Mouse (Mus musculus) cerebellum, adult 9-11 months (tissue): ENCODE results near the gene Gemin4.
"Not testable (repeated sequence)": the region's sequence is repeated elsewhere in the genome, so short reads cannot be mapped to it uniquely, and the experiment has no call there.

Experiments
- DNase-seq: peaks from one replicate; pipeline ENCODE4 v3.0.0; 2022

Gene Gemin4

DNA sequence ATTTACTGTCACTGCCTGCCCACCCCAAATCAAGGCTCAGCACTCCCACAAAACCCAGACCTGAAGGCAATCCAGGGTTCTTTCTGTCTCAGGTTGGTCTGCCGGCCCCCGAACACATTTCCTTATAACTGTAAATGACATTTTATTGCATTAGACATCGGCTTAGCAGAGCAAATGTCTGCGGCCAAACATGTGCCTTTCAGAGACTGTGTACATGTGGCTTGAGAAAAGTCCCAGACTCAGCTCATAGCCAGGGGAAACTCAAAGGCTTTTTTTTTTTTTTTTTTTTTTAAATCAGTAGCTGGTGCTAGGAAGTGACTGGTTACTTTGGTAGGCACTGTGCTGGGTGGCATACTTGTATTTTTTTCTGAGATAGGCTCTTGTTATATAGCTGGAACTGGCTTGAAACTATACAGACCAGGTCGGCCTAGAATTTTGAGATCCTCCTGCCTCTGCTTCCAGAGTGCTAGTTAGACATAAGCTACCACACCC lies 1.4 kb downstream of the Gemin4 start:
- no peak for DNase-seq

DNA sequence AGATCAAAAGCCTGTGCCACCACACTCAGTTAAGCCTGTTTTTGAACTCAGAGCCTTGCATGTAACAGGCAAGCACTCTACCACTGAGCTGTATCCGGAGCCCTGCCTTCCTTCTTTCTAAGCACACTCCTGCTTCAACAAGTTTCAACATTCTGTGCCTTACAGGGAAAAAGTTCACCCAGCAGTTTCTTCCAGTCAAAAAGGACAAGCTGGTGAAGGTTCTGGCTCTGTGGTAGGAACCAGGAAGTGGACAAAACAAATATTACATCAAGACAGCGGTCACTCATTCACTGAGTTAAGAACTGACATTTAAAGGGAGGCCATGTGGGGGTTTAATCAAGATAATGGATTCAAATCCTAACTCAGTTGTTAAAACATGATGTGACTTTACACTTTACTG lies 2.5 kb downstream of the Gemin4 start:
- no peak for DNase-seq

DNA sequence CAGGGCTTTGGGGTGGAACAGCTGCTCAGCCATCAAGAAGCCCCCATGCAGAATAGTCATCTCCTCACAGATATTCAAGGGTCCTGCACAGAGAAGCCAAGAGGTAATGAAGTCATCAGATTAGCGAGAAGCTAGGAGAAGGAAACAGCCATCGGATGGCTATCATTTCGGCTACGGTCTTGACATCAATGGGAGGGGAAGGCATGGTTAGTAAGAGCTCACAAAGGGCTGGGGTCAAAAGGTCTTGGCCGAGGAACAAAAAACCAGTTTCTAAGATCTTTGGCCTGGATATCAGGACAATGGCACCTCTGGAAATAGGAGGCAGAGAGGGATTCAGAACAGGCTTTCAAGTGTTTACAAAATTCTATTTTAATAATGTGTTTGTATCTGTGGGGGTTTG lies 3.6 kb downstream of the Gemin4 start:
- no peak for DNase-seq

DNA sequence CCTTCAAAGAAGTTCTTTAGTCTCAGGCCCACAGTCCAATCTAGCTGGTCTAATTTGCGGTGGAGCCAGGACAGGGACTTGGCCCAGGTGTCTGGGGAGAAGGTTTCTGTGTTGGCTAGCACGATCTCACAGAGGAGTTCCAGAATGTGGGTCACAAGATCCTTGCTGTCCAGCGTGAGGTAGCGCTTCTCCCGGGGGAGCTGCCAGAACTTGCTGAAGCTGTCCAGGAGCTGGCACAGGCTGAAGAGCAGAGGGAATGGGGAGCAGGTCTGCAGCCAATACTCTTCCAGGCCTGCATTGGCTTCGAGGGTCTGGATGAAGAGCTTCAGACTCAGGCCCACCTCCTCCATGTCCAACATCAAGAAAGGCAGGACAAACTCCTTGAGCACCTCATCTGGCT lies 5.9 kb downstream of the Gemin4 start:
- DNase-seq: not testable (repeated sequence)

DNA sequence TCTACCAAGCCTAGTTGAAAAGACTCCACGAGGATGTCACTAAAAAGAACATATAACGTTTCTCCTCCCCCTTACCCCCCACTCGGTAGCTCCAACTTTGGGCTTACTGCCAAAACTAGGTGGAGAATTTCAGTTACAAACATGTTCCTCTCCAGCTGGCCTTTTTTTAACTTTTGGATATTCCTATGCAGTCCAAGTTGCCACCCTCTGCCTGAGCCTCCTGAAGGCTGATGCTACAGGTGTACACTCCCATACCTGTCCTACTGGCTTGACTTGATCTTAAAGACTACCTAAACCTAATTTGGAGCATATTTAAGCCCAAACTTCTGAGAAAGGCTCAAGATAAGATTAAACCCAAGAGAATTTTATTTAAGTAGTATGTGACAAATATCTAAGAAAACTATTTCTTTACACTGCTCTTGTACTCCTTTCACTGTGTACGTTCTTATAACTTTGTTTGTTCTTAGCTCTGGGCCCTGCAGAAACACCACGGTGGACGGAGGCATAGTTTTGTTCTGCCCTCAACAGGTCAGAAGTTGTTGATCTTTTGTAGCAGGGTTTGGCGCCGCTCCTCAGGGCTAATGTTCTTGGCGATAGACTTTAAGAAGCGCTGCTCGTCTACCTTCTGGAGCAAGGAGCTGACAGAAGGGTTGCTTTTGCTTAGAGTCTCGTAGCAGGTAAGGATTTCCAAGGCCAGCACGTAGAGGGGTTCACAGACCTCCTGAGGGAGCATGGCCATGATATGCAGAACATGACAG lies 7.1 kb downstream of the Gemin4 start:
- no peak for DNase-seq

DNA sequence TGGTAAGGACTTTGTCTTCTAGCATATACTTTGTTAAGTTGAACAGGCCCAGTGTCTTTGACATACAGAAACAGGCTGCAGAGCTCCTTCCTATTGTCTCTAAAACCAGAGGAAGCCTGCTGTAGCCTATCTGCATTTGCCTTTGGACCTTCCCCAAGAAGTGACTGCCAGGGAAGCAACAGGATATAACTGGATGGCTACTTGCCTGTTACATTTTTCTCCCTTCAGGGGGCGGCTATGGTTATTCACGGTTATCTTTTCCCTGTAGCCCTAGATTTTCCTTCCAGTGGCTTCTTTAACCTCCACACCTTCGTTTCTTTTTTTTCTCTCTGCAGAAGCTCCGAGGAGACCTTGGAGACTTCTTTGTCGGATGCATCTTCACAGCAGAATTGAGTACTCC lies 10.7 kb downstream of the Gemin4 start:
- no peak for DNase-seq

DNA sequence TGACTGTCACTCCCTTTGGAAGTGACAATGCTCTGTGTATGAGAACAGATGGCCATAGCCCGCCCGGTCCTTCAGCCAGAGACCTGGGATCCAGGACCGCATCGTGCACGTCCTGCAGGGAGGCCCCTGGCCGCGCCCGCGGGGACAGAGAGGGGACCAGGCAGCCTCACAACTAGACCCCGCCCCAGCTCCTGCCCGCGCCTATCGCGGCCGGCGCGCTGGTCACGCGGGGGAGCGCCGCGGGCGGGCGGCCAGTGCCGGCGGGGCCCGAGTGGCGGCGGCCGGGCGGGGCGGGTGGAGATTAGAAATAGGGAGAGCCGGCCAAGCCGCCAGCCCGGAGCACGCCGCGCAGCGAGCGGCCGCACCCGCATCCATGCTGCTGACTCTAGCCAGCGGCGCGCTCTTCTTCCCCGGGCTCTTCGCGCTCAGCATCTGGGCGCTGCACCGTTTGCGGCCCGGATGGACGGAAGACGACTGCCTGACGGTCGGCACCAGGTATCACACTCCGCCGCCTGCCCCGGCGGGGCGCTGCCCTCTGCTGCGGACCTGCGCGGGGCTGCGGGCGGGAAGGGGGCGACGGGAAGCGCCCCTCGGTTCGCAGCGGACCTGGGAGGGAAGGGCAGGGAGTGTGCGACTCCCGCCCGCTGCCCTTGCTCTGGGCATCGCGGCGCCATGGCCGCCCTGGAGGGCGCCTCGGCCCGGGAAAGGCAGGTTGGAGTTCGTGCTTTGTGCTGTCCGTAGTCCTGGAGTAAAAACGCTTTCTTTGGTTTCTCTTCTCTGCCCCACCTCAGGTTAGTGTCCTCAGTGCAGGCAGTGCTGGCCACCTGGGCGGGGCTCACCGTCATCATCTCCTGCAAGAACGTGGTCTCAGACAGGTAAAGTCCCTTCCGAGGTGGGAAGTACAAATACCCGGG lies 15.4 kb downstream of the Gemin4 start:
- peak; percentile 94 for DNase-seq

DNA sequence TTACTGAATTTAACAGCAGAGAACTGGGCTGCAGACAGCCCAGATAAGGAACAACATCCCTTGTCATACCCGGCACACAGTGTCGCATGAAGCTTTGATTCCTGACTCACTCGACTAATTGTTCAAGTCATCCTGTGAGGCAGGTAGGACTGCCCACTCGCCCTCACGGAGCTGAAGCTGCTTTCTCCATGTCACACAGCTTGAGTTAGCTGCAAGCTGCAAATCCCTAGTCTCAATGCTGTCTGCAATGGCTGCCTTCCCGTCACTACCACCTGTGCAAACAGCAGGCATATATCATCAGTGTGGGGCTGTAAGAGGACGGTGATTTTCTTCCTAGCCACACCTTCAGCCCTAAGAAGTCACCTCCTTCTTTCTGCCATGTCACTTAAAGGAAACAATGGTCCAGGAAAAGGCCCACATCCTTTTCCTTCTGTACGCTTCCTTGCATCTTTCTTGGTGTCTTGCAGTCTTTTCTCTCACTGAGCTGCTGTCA lies 20.4 kb downstream of the Gemin4 start:
- no peak for DNase-seq

DNA sequence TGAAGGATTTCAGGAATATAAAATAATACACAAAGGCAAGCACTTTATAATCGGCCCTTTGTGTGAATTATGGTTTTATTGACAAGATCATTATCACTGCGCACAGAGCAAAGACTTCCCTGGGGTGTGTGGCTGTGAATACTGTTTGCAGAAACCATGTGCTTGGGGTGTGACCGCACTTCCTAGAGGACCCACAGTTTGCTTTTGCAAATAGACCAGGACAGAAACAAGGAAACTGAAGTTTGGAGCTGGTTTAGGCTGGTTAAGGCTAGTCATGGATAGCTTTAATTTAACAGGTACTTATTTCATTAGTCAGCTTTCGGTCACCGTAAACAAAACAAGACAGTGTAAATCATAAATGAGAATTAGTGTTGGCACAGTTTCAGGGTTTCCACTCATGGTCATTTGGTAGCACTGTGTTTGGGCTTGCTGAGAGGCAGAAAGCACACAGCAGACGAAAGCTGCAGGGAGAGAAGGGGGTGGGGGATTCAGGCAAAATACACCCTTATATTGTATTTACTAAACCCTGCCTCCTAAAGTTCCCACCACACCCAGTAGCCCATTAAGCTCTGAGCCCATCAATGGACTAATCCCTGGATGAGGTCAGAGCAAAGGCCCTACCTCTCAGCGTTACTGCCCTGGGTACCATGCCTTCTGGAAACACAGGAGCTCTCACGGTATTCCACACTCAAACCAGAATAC lies 21.0 kb downstream of the Gemin4 start:
- DNase-seq: no peak

DNA sequence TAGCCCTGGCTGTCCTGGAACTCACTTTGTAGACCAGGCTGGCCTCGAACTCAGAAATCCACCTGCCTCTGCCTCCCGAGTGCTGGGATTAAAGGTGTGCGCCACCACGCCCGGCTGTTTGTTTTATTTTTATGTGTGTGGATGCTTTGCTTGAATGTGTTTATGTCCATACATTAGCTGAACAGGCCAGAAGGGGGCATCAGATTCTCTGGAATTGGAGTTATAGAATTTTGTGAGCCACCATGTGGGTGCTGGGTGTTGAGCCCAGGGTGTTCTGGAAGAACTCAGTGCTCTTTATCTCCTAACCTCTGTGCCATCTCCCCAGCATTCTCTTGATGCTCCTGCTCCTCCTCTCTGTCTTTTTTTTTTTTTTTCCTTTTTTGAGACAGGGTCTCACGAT lies 30.6 kb downstream of the Gemin4 start:
- no peak for DNase-seq

DNA sequence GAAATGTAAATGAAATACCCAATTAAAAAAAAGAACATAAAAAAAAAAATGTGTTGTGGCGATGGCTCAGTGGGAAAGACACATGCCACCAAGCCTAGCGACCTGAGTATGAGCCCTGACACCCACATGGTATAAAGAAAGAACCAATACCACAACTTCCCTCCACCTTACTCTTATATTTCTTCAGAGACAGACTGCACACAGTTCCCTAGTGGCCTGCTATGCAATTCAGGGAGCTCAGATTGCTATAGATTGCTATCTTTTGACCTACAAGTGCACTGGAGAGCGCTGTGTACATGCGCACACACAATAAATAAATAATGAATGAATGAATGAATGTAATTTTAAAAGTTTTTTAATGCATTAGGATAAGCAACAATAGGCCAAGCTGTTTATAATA lies 33.7 kb downstream of the Gemin4 start:
- no peak for DNase-seq

DNA sequence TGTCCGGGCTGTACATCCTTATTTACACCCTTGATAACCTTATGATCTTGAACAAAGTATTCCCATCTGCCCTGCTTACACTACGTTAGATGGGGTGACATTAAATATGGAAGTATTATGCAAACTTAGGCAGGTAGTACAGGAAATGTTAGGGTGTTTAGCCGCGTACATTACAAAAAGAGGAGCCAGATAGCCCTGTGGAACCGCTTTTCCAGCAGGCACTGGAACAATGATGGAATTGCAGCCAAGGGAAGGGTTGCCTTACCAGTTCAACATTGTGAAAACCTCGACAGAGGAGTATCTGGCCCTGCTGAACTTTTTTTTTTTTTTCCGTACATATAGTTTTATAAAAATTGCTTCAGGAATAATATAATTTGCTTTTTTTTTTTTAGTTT lies 37.3 kb downstream of the Gemin4 start:
- no peak for DNase-seq

DNA sequence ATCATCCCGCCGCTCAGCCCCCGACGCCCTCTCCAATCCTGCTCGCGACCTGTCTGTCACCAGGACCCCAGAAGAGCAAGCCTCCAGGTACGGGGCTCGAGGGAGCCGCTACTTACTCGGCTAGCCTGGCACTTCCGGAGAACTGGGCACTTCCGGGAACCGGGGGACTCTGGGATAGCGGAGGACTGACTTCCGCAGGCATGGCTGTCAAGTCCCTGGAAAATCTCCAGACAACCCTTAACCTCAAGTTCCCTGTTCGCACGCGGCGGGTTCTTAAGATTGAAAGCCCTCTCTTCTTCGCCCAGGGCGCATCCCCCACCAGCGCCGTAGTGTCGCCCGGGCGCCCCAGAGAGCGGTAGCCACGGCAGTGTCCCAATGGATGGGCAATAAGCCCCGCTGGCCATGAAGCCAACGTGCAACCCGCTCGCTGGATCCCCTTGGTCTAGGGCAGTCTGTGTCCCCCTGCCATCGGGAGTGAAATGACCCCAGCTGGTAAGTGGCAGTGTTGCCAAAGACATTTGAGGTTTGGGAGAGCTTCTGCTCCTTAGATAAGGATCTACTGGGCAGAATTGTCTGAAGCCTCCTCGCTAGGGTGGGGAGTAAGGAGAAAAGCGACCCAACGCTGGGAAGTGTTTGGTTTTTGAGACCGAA lies 37.8 kb downstream of the Gemin4 start, which contains the start of the genes Vps53 and Fam57a:
Vps53 (minus strand) TSS at position 153 of the 651 bp plus-strand sequence.
Fam57a (plus strand) TSS at position 177 of the 651 bp plus-strand sequence.
- peak; percentile 89 for DNase-seq

DNA sequence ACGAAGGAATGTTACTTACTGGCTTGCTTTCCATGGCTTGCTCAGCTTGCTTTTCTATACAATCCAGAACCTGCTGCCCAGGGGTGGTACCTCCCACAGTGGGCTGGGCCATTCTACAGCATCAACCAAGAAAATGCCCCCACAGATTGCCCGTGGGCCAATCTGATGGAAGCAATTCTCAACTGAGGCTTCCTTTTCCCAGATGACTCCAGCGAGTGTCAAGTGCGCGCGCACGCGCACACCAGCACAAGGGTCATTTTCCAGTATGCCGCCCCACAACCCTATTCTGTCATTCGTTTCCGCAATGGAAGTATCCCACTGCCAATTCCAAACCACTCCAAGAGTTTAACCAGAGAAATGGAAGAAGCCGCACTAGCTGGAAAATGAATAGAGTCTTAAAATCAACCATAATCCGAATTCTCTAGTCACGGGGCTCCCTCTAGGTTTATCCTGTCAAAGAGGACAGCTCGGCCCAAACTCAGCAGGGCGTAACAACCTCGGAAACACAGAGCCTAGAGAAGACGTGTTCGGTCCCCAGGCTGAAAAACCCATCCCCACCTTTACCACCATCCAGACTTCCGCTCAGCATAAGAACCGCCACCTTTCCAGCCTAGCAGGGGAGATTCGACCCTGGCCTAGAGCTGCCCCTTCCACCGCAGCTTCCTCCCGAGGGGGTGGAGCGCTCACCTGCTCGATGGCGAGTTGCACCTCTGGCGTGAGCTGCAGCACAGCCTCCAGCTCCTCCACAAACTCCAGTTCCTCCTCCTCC lies 38.6 kb downstream of the Gemin4 start:
- DNase-seq: peak; percentile 40

DNA sequence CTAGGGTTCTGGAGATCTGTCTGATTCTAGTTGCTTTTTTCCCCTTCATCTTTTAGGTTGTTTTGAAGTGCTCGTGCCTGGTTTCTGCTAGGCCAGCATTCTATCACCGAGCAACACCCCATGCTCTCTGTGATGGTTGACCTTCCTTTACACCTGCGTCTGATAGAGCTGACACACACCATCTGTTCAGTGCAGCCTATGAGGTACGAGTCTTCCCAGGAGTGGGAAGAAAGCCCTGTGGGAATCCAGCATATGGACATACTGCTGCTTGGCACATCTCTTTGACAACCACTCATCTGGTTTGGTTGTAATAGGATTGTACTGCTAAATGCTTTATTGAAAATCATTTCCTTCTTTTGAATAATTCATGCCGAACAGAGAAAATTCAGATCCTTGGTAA lies 47.3 kb downstream of the Gemin4 start:
- DNase-seq: peak; percentile 77

DNA sequence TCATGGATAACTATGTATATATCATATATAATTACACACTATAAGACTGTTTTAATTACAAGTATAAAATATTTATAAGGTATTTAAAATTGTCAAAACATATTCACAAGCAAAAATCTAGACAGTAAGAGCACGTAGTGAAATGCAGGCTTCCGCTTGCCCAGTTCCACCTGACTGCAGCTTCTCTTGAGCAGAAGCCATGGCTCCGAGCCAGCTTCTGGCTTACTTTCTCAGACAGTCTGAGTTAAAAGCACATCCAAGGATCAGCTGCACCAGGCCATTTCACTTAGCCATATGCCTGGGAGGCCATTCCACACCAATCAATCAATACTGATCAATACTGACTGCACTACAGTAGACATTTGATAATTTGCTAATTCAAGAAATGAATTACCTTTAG lies 48.5 kb downstream of the Gemin4 start:
- peak; percentile 43 for DNase-seq

DNA sequence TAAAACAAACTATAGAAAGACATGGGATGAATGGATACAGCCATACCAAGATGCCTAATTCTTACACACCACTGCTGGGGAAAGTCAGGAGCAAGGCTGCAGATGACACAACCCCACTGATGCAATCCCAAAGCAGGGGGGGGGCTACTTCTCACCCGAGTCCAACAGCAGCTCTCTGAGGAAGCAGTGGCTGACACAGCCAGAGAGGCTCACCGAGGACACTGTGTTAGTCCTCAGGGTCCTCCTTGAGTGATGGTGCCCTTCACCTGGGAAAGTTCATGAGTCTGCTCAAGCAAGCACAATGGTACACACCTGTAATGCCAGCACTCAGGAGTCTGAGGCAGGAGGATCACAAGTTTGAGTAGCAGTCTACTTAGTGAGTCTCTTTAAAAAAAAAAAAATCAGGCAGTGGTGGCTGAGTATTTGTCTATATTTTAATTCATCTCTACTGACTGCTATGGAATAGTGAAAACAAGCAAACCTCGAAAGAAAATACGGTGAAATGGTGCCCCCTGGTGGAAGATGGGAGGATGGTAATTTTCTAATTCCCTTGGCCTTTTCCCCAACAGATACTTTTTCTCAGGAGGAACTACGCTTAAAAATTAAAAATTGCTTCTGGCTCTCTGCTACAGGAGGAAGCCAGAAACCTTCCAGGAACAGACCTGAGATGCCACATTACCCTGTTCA lies 50.2 kb downstream of the Gemin4 start:
- peak; percentile 64 for DNase-seq

DNA sequence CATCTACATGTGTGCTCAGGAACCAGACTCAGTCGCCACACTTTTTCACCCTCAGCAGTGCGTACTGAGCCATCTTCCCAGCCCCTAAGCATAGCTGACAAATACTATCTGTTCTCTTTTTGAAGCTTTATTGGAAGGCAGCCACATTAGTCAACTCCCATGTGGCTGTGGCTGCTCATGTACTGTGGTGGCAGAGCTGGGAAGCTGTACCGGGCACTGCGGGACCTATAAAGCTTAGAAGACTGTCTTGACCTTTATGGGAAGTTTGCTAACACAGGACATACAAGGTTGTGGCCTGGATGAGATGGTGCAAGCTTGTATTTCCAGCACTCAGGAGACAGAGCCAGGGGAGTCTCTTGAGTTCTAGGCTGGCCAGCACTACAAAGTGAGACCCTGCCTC lies 50.8 kb downstream of the Gemin4 start:
- DNase-seq: no peak
